Mouse (Mus musculus) stomach, embryonic 16.5 days (tissue): ENCODE data around the gene Pja2. TPM values are rescaled to one million over a fixed set of nuclear protein-coding genes. Genes with fewer than 3 reads are reported as not detected.

ENCODE experiments used
- ATAC-seq: fragments of 200-750 bp; cut with Nextera tagmentation; 2 replicates; pipeline ENCODE4 v1.8.0; 2017; ENCODE audit warnings: moderate number of reproducible peaks, moderate TSS enrichment; ENCODE audit not compliant: insufficient read depth, low FRiP score
- H3K27ac ChIP-seq: fragments of 300-500 bp; sonication (generic); 2 replicates; pipeline ENCODE4 v1.5.1; 2014; ENCODE audit warnings: low read length
- H3K27me3 ChIP-seq: fragments of 300-500 bp; sonication (generic); 2 replicates; pipeline ENCODE4 v1.6.1; 2014; ENCODE audit warnings: low read length, control low read depth, mixed read lengths; ENCODE audit not compliant: control insufficient read depth, insufficient read depth
- H3K36me3 ChIP-seq: fragments of 300-500 bp; sonication (generic); 2 replicates; pipeline ENCODE4 v1.6.1; 2014; ENCODE audit warnings: low read length; ENCODE audit not compliant: control insufficient read depth, insufficient read depth
- H3K4me1 ChIP-seq: fragments of 300-500 bp; sonication (generic); 2 replicates; pipeline ENCODE4 v1.6.1; 2014; ENCODE audit warnings: low read length, control low read depth, mixed read lengths; ENCODE audit not compliant: control insufficient read depth, insufficient read depth
- H3K4me2 ChIP-seq: fragments of 300-500 bp; sonication (generic); 2 replicates; pipeline ENCODE4 v1.6.1; 2014; ENCODE audit warnings: low read depth, low read length, mixed read lengths
- H3K4me3 ChIP-seq: fragments of 300-500 bp; sonication (generic); replicated peaks from 2 replicates; pipeline ENCODE4 v1.5.1; 2014; ENCODE audit warnings: mild to moderate bottlenecking, low read length
- H3K9ac ChIP-seq: fragments of 300-500 bp; sonication (generic); 2 replicates; pipeline ENCODE4 v1.6.1; 2014; ENCODE audit warnings: low read length
- H3K9me3 ChIP-seq: fragments of 300-500 bp; sonication (generic); replicated peaks from 2 replicates; pipeline ENCODE4 v1.6.1; 2016; ENCODE audit warnings: low read length, control low read depth; ENCODE audit not compliant: control insufficient read depth
- WGBS: fragments of 180-500 bp; shearing (Covaris S2); extraction: QIAGEN DNeasy Blood & Tissue Kit; methylation state at CpG from one replicate; pipeline ENCODE4 v1.1.7; 2014; 5-methylcytosine and 5-hydroxymethylcytosine counted together
- polyA plus RNA-seq: library from polyadenylated mRNA; unstranded; fragments of >200 nt; fragmentation: Nextera tagmentation; extraction: Ambion mirVana; gene quantifications from 2 replicates; pipeline ENCODE4 v1.2.1, GENCODE M21; 2015

The Pja2 gene
- 77.2 and 80.6 TPM in 2 replicates for polyA plus RNA-seq

DNA sequence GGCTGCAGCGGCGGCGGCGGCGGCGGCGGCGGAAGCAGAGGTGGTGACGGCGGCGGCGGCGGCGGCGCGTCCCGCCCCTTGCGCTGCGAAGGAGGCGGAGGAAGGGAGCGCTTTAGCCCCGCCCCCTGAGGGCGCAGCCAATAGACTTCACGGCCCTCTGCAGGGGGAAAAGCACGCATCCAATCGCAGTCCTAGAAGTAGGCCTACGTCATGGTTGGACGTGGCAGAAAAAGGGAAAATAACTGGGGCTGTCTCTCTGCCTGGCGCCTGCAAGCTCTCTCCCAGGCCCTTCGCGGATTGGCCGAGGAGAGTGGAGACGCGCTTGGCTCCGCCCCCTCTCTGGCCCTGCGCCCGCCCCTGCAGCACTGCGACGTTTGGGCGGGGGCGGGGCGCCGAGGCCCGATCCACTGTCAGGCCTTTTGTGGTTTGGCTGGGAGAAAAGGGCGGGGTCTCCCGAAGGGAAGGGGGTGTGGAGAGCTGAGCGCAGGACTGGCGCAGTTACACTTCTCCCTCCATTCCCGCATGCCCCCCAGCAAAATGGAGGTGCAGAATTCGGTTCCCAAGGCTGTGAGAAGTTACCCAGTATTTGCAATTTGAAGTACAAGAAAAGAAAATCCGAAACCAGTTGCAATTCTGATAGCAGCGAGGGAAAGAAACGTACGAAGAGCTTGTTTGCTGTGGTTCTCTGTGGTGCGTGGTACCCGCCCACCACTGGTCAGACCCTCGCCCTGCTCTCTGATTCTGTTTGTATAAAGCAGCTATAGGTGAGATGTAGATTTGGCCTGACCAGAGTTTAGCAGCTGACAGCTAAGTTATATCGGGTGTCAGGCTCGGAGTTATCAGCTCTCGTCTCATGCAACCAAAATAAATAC, at the start of gene Pja2:
Pja2 (minus strand) TSS at position 19 of the 872 bp plus-strand sequence.
- H3K27ac ChIP-seq, result peak within 1 kb of the TSS; percentile 97
- peak within 1 kb of the TSS; percentile 99 for H3K4me3 ChIP-seq
- under 1% methylated on average over 48 of the region's 60 CpGs for WGBS
- no peaks in the 10 kb centered on the region for H3K9me3 ChIP-seq
- peaks cover 7% of the 10 kb centered on the region for H3K4me1 ChIP-seq
- H3K36me3 ChIP-seq, result peaks cover 3% of the 10 kb centered on the region; the same call in 1 of the 2 replicates
- H3K27me3 ChIP-seq, result no peaks in the 10 kb centered on the region
- ATAC-seq, result peak; percentile 100
- H3K9ac ChIP-seq, result peak within 1 kb of the TSS; percentile 99
- H3K4me2 ChIP-seq, result peak within 1 kb of the TSS; percentile 92

DNA sequence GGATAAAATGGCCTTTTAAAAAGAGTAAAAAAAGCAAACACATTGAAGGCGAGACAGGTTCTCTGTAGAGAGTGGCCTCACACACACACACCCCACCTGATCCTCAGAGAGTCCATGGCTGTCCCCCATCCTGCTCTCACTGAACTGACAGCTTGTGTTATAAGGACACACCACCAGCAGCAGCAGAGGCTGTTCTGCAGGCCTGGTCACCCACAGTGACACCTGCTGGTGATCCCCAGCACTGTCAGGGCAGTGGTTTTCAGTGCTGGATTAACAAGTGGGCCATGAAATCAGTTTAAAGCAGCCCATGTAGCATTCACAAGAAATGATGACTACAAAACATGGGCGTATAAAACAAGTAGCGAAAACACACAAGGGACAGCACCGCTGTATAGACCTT, 43.6 kb upstream of the Pja2 start:
- ATAC-seq, result peak; percentile 58; the same call in 1 of the 2 replicates
- H3K9ac ChIP-seq, result no peak overlapping the region
- WGBS, result 74% methylated on average over 4 of the region's 4 CpGs

DNA sequence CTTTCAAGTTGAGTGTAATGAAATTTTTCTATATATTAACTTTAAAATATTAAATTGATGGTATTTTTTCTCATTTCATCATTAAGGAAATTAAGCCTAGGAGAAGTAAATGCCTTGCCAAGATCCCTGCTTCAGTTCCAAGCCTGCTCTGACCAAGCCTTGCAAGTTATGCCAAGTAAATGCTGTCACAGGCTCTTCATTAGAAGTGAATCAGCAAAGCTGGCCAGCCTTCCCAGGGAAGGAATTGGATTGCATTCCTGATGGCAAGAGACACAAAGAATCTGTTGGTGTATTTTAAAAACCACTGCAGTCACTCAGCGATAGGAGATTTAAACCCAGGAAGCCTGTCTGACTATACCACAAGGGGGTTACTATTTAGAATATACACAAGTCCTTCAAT, 32.0 kb upstream of the Pja2 start:
- Histone ChIP-seq H3K9ac (no peak overlapping the region), H3K4me3 (no peak overlapping the region), H3K4me1 (no peaks in the 10 kb centered on the region), H3K4me2 (no peak overlapping the region), H3K27ac (no peak overlapping the region), H3K27me3 (no peaks in the 10 kb centered on the region), H3K36me3 (no peaks in the 10 kb centered on the region), H3K9me3 (no peaks in the 10 kb centered on the region)
- WGBS, result 67% methylated on average over 1 of the region's 1 CpGs
- no peak for ATAC-seq

More for the DNA sequence above, 43.6 kb upstream of the Pja2 start:
- H3K4me3 ChIP-seq, result no peak overlapping the region
- no peak overlapping the region for H3K27ac ChIP-seq
- no peaks in the 10 kb centered on the region for H3K9me3 ChIP-seq
- no peaks in the 10 kb centered on the region for H3K36me3 ChIP-seq
- H3K27me3 ChIP-seq, result no peaks in the 10 kb centered on the region
- no peaks in the 10 kb centered on the region for H3K4me1 ChIP-seq
- H3K4me2 ChIP-seq, result no peak overlapping the region

DNA sequence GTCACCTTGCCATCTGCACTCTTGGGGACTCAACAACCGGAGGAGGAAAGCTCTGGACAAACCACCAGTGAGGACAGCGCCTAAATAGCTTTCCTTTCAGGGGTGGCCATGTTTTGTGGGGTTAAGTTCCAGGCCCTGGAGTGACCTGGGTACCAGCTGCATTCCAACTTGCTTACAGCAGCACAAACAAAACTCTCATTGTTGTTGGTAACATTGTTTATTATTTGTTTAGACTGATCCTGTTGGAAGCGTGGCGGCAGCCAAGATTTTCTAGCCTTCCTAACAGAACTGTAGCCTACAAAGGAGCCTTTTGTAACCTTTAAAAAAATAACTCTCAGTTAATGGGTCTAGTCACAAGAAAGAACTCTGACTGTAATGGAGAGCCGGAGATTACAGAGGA, 30.9 kb upstream of the Pja2 start:
- whole genome bisulfite sequencing, result 76% methylated on average over 5 of the region's 5 CpGs
- Histone ChIP-seq H3K4me2 (no peak overlapping the region), H3K9ac (no peak overlapping the region)

DNA sequence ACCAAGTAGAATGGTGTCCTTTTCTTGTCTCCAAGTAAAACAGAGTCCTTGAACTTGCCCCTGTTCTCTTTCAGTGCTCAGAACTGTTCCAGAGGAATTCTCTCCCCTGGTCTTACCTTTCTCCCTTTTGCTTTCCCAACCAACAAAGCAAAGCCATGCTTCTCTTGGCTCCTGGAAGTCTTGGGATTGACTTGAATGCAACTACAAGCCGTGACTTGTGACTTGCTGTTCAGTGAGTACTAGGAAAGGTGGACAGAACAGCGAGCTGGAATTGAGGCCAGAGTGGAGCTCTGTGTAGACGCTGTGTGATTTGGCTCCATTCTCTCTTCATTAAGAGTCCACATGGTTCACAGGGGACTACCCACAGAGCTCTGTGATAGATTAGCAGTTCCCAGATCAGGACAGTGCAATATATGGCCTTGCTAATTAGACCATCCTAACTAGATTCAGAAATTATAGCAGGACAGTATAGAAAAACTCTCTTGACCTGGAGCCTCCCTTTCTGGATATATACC, 30.3 kb upstream of the Pja2 start:
- Histone ChIP-seq H3K4me3 (no peak overlapping the region), H3K4me1 (no peaks in the 10 kb centered on the region), H3K27me3 (no peaks in the 10 kb centered on the region), H3K36me3 (no peaks in the 10 kb centered on the region), H3K9me3 (no peaks in the 10 kb centered on the region), H3K27ac (no peak overlapping the region), H3K9ac (no peak overlapping the region), H3K4me2 (no peak overlapping the region)
- WGBS, result 86% methylated on average over 3 of the region's 3 CpGs
- no peak for ATAC-seq

More for the DNA sequence above, 30.9 kb upstream of the Pja2 start:
- Histone ChIP-seq H3K36me3 (no peaks in the 10 kb centered on the region), H3K27me3 (no peaks in the 10 kb centered on the region), H3K9me3 (no peaks in the 10 kb centered on the region), H3K4me1 (no peaks in the 10 kb centered on the region), H3K4me3 (no peak overlapping the region), H3K27ac (no peak overlapping the region)
- no peak for ATAC-seq

DNA sequence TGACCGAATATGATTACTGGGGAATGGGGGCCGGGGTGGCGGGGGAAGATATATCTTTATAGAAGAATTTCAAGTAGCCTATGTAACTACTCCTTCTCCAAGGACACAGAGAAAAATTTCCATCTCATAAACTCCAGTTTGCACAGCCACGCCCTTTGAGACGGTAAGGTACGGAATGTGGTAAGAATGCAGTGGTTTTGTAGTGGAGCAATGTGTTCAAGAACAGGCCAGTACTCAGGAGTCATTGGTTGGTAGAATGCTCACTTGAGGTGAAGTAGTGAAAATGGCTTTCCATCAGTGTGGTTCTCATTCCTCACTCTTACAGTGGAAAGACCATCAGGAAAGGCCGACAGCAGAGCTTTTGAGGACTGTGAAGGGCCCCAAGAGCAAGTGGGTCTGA, 22.2 kb upstream of the Pja2 start:
- H3K27ac ChIP-seq, result no peak overlapping the region
- H3K9me3 ChIP-seq, result no peaks in the 10 kb centered on the region
- no peak overlapping the region for H3K4me3 ChIP-seq
- no peaks in the 10 kb centered on the region for H3K27me3 ChIP-seq
- WGBS, result 92% methylated on average over 7 of the region's 7 CpGs
- H3K36me3 ChIP-seq, result no peaks in the 10 kb centered on the region
- H3K9ac ChIP-seq, result no peak overlapping the region
- H3K4me2 ChIP-seq, result no peak overlapping the region
- H3K4me1 ChIP-seq, result no peaks in the 10 kb centered on the region
- no peak for ATAC-seq

DNA sequence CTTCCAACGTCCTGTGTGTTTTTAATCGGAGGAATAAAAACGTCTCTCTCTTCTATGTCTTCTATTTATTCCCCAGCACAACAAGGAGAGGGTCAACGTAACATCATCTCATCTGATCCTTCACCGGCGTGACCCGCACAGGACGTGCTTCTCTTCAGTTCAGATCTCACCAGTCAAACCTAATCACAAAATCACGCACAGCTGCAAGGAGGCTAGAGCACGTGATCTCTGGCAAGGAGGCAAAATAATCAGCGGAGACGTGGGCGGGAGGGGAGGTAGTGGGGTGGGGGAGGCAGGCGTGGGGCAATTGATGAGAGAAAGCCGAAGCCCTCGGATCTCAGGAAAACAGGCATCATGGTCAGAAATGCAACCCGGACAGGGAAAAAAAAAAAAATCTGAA, 14.4 kb upstream of the Pja2 start:
- WGBS, result 35% methylated on average over 17 of the region's 17 CpGs
- no peak overlapping the region for H3K27ac ChIP-seq
- H3K36me3 ChIP-seq, result no peaks in the 10 kb centered on the region
- peak overlapping the region; percentile 12; the same call in 1 of the 2 replicates for H3K4me3 ChIP-seq
- peak overlapping the region; percentile 45 for H3K4me2 ChIP-seq
- peak overlapping the region; percentile 39; the same call in 1 of the 2 replicates for H3K9ac ChIP-seq
- H3K27me3 ChIP-seq, result no peaks in the 10 kb centered on the region
- H3K9me3 ChIP-seq, result no peaks in the 10 kb centered on the region
- no peaks in the 10 kb centered on the region for H3K4me1 ChIP-seq
- ATAC-seq, result no peak

DNA sequence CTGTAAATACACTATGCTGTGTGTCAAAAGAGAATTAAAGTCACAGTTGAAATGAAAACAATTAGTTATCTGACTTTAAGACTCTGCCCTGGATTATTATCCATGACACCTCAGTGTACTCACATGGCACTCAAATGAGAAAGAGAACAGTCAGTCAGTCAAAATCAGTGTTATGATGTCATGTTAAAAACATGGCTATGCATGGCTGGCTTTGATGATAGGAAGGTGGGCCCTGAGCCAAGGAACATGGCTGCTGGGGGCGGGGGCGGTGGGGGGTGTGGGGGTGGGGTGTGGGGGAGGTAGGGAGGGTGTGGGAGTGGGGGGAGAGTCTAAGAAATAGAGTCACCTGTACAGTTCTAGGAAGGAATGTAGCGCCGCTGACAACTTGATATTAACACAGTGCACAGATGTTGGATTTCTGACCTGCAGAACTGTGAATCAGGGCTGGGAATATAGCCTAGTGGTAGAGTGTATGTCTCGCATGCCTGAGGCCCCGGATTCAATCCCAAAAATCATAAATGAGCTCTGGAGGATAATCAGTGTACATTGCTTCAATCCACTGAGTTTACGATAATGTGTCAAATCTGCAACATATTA, 13.0 kb upstream of the Pja2 start:
- ATAC-seq, result no peak
- no peaks in the 10 kb centered on the region for H3K36me3 ChIP-seq
- no peak overlapping the region for H3K9ac ChIP-seq
- no peak overlapping the region for H3K4me3 ChIP-seq
- H3K4me1 ChIP-seq, result no peaks in the 10 kb centered on the region
- H3K4me2 ChIP-seq, result no peak overlapping the region
- WGBS, result 72% methylated on average over 7 of the region's 7 CpGs
- H3K27ac ChIP-seq, result no peak overlapping the region
- H3K27me3 ChIP-seq, result no peaks in the 10 kb centered on the region
- no peaks in the 10 kb centered on the region for H3K9me3 ChIP-seq

DNA sequence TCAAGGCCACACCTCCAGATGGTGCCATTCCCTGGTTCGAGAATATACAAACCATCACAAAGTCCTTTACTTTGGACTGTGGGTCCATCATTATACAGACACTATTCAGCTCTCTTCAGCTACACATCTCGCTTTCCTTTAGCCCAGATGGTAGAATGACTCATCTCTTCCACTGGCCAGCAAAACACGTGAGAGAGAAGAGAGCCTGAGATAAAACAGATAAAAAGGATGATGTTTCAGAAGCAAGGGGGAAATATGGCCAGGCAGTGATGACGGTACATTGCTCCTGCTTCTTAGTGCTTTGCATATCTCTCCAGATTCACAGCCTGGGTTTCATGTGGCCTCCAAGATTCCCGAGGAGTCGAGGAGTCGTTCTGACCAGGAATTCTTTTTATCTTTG, 10.0 kb upstream of the Pja2 start:
- Histone ChIP-seq H3K9me3 (no peaks in the 10 kb centered on the region), H3K36me3 (no peaks in the 10 kb centered on the region), H3K27me3 (no peaks in the 10 kb centered on the region), H3K9ac (no peak overlapping the region), H3K4me1 (no peaks in the 10 kb centered on the region), H3K27ac (no peak overlapping the region), H3K4me2 (no peak overlapping the region), H3K4me3 (no peak overlapping the region)
- ATAC-seq, result no peak
- WGBS, result 63% methylated on average over 7 of the region's 7 CpGs
